Mouse (Mus musculus) mouse embryonic stem cell (cell line): Measurements from ENCODE around the gene Doxl2.

Experiments
- in situ Hi-C, 2 experiments: fragments of 300-500 bp; cut with MboI; formaldehyde crosslinking; loops; 1 replicate in 1 of 2; 3 replicates in 1 of 2; pipeline ENCODE4 v1.14.3; 2019 to 2020; ENCODE audit warnings: low sequenced_read_pairs in 2 of 2, low pct_unique_long_range_greater_than_20kb in 1 of 2, mixed read lengths in 1 of 2; ENCODE audit not compliant: unreplicated experiment in 1 of 2

The Doxl2 gene

GRCm38 (mm10) chr6:49007981-49008380 lies 33.2 kb downstream of the Doxl2 start:
- in situ Hi-C loops: no loop called here

GRCm38 (mm10) chr6:49008420-49009160 lies 33.8 kb downstream of the Doxl2 start:
- in situ Hi-C loops: no loop called here

- in situ Hi-C loops: no loop called here
Measured at GRCm38 (mm10) chr6:49009161-49009555, 34.4 kb downstream of the Doxl2 start.

GRCm38 (mm10) chr6:49009665-49010064 lies 34.9 kb downstream of the Doxl2 start:
- in situ Hi-C loops: no loop called here

- in situ Hi-C loops: no loop called here
Measured at GRCm38 (mm10) chr6:49011191-49011590, 36.4 kb downstream of the Doxl2 start.

- in situ Hi-C loops: no loop called here
Measured at GRCm38 (mm10) chr6:49013023-49013422, 38.3 kb downstream of the Doxl2 start.

GRCm38 (mm10) chr6:49013458-49013857 lies 38.7 kb downstream of the Doxl2 start:
- in situ Hi-C loops: no loop called here

GRCm38 (mm10) chr6:49017150-49017549 lies 42.4 kb downstream of the Doxl2 start:
- in situ Hi-C loops: no loop called here

GRCm38 (mm10) chr6:49019341-49019740 lies 44.6 kb downstream of the Doxl2 start:
- in situ Hi-C loops: no loop called here

GRCm38 (mm10) chr6:49021141-49022012 lies 46.6 kb downstream of the Doxl2 start:
- in situ Hi-C loops: no loop called here

- in situ Hi-C loops: no loop called here
Measured at GRCm38 (mm10) chr6:49022384-49022783, 47.6 kb downstream of the Doxl2 start.

GRCm38 (mm10) chr6:49023315-49023714 lies 48.6 kb downstream of the Doxl2 start:
- in situ Hi-C loops: no loop called here

- in situ Hi-C loops: no loop called here
Measured at GRCm38 (mm10) chr6:49025290-49025689, 50.5 kb downstream of the Doxl2 start.

- in situ Hi-C loops: no loop called here
Measured at GRCm38 (mm10) chr6:49026496-49026895, 51.7 kb downstream of the Doxl2 start.

GRCm38 (mm10) chr6:49028019-49028418 lies 53.3 kb downstream of the Doxl2 start:
- in situ Hi-C loops: no loop called here
